Mouse (Mus musculus): ENCODE results near the gene Ankfy1. TPM values are rescaled to one million over a fixed set of nuclear protein-coding genes. Genes with fewer than 3 reads are reported as not detected.

Gene Ankfy1
- polyA plus RNA-seq, 1 experiment from 2014 or later: 29.2 TPM

- no peak for DNase-seq (ENCODE audit: low spot score)
- Histone ChIP-seq H3K9ac (ENCODE audit: low read depth, low read length) (no peak overlapping the region), H3K27me3 (replicated peaks; ENCODE audit: control insufficient read depth, insufficient read depth, low read length) (no peaks in the 10 kb centered on the region), H3K27ac (replicated peaks; ENCODE audit: low read depth, low read length) (no peak overlapping the region), H3K4me3 (ENCODE audit: low read depth, low read length) (no peak overlapping the region), H3K9me3 (ENCODE audit: control insufficient read depth, low read length) (no peaks in the 10 kb centered on the region), H3K4me2 (ENCODE audit: low read depth, low read length) (no peak overlapping the region), H3K4me1 (ENCODE audit: control insufficient read depth, insufficient read depth, low read length) (no peaks in the 10 kb centered on the region), H3K36me3 (ENCODE audit: control insufficient read depth, insufficient read depth, low read length) (no peaks in the 10 kb centered on the region)
- no peak for ATAC-seq (ENCODE audit: low read depth)
- WGBS: 74% methylated on average over 2 of the region's 2 CpGs
Measured at GRCm38 (mm10) chr11:72782103-72782502, 92.3 kb downstream of the Ankfy1 start.

DNA sequence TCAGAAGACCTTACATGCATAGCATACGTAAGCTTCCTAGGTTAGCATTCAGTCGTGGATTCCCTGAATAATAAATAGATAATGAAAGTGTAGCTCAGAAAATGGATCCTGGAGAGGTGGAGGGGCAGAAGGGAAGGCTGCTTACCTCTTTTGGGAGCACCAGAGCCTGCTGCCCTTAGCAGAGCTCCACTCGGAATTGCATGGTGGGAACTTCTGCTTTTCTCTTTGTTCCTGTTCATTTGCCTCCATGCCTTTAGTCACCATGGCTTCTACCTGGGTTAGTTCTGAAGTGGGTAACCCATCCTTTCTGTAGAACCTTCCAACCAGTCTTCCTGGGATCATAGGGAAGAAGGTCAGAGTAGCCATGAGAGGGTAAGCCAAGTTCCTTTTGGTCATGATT lies 92.7 kb downstream of the Ankfy1 start:
- H3K4me2 ChIP-seq (ENCODE audit: low read depth, low read length): no peak overlapping the region
- no peaks in the 10 kb centered on the region for H3K27me3 ChIP-seq (replicated peaks; ENCODE audit: control insufficient read depth, insufficient read depth, low read length)
- no peaks in the 10 kb centered on the region for H3K9me3 ChIP-seq (ENCODE audit: control insufficient read depth, low read length)
- H3K9ac ChIP-seq (ENCODE audit: low read depth, low read length): no peak overlapping the region
- no peak for ATAC-seq (ENCODE audit: low read depth)
- H3K27ac ChIP-seq (replicated peaks; ENCODE audit: low read depth, low read length): no peak overlapping the region
- no peak for DNase-seq (ENCODE audit: low spot score)
- no peaks in the 10 kb centered on the region for H3K36me3 ChIP-seq (ENCODE audit: control insufficient read depth, insufficient read depth, low read length)
- no peak overlapping the region for H3K4me3 ChIP-seq (ENCODE audit: low read depth, low read length)
- 84% methylated on average over 3 of the region's 3 CpGs for WGBS
- no peaks in the 10 kb centered on the region for H3K4me1 ChIP-seq (ENCODE audit: control insufficient read depth, insufficient read depth, low read length)

DNA sequence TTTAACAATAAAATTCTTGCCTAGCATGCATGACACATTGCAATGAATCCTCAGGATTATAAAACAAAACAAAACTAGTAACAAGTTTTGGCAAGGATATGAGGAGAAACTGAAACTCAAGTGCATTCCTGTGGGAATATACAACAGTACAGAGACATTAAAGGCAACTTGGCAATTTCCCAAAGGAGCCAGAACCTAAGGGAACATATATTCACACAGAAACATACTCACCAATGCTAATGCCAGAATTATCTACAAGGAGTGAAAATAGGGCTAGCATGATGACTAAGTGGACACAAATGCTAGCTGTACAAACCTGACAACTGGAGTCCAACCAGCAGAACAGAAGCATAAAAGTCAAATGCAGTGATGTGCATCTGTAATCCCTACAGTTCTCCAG lies 102.2 kb downstream of the Ankfy1 start:
- Histone ChIP-seq H3K27ac (replicated peaks; ENCODE audit: low read depth, low read length) (no peak overlapping the region), H3K27me3 (replicated peaks; ENCODE audit: control insufficient read depth, insufficient read depth, low read length) (no peaks in the 10 kb centered on the region), H3K36me3 (ENCODE audit: control insufficient read depth, insufficient read depth, low read length) (no peaks in the 10 kb centered on the region), H3K4me1 (ENCODE audit: control insufficient read depth, insufficient read depth, low read length) (0 out of 2 replicates have a peak, but pooled peaks cover 3% of the 10 kb centered on the region), H3K4me3 (ENCODE audit: low read depth, low read length) (no peak overlapping the region), H3K4me2 (ENCODE audit: low read depth, low read length) (no peak overlapping the region), H3K9me3 (ENCODE audit: control insufficient read depth, low read length) (no peaks in the 10 kb centered on the region), H3K9ac (ENCODE audit: low read depth, low read length) (no peak overlapping the region)
- DNase-seq (ENCODE audit: low spot score) (no peak), ATAC-seq (ENCODE audit: low read depth) (no peak)

GRCm38 (mm10) chr11:72795149-72795454 lies 105.3 kb downstream of the Ankfy1 start:
- 0 out of 2 replicates have a peak, but pooled peaks cover 3% of the 10 kb centered on the region for H3K4me1 ChIP-seq (ENCODE audit: control insufficient read depth, insufficient read depth, low read length)
- peak overlapping the region; percentile 80 for H3K27ac ChIP-seq (replicated peaks; ENCODE audit: low read depth, low read length)
- no peaks in the 10 kb centered on the region for H3K36me3 ChIP-seq (ENCODE audit: control insufficient read depth, insufficient read depth, low read length)
- ATAC-seq (ENCODE audit: low read depth): peak; percentile 20; the same call in 1 of the 2 replicates
- 24% methylated on average over 11 of the region's 14 CpGs for WGBS
- peak overlapping the region; percentile 85 for H3K9ac ChIP-seq (ENCODE audit: low read depth, low read length)
- peak overlapping the region; percentile 98 for H3K4me3 ChIP-seq (ENCODE audit: low read depth, low read length)
- no peaks in the 10 kb centered on the region for H3K27me3 ChIP-seq (replicated peaks; ENCODE audit: control insufficient read depth, insufficient read depth, low read length)
- H3K9me3 ChIP-seq (ENCODE audit: control insufficient read depth, low read length): no peaks in the 10 kb centered on the region
- H3K4me2 ChIP-seq (ENCODE audit: low read depth, low read length): peak overlapping the region; percentile 82
- DNase-seq (ENCODE audit: low spot score): no peak

DNA sequence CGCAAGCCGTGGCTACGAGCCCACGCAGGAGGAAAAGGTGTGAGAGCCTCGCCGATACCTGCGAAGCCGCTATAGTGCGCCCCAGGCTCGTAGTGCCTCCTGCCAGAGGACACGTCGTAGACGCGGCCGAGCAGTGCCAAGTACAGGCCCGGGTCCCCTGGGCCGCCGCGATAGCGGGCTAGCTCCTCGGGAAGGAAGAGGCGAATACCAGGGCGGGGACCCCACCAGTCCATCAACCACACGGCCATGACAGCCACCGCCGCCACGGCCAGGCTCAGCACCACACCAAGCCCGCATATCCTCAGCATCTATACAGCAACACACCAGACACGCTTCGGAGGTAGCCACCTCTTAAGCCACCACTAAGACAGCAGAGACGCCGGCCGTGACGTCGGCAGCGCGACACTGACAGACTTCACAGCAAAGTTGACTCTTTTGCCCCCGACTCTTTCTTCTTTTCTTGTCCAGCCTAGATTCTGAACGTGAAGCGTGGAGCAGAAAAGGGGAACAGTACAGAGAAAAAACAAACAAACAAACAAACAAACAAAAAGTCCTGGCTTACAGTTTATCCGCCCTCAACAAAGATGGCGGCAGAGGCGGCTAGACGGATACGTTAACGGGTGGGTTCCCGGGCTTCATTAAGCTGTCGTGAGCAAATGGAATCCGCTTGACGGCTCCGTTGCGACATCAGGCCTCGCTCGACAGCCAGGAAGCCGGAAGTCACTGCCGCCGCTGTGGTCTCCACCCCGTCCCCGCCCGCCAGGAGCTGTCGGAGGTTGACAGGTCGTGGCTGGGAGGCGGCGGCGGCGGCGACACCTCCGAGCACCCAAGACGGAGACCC lies 105.9 kb downstream of the Ankfy1 start, which contains the start of the genes Cyb5d2 and Zzef1:
Gene Cyb5d2 (minus strand): TSS at position 688 of the 841 bp plus-strand sequence.
Gene Zzef1 (plus strand): TSS at position 772 of the 841 bp plus-strand sequence.
- Histone ChIP-seq H3K36me3 (ENCODE audit: control insufficient read depth, insufficient read depth, low read length) (no peaks in the 10 kb centered on the region), H3K27ac (replicated peaks; ENCODE audit: low read depth, low read length) (peak within 1 kb of the TSS; percentile 80), H3K9me3 (ENCODE audit: control insufficient read depth, low read length) (no peaks in the 10 kb centered on the region), H3K9ac (ENCODE audit: low read depth, low read length) (peak within 1 kb of the TSS; percentile 85), H3K27me3 (replicated peaks; ENCODE audit: control insufficient read depth, insufficient read depth, low read length) (no peaks in the 10 kb centered on the region), H3K4me1 (ENCODE audit: control insufficient read depth, insufficient read depth, low read length) (0 out of 2 replicates have a peak, but pooled peaks cover 3% of the 10 kb centered on the region), H3K4me3 (ENCODE audit: low read depth, low read length) (peak within 1 kb of the TSS; percentile 98), H3K4me2 (ENCODE audit: low read depth, low read length) (peak within 1 kb of the TSS; percentile 82)
- peak; percentile 99 for DNase-seq (ENCODE audit: low spot score)
- ATAC-seq (ENCODE audit: low read depth): peak; percentile 97
- WGBS: under 1% methylated on average over 43 of the region's 69 CpGs

DNA sequence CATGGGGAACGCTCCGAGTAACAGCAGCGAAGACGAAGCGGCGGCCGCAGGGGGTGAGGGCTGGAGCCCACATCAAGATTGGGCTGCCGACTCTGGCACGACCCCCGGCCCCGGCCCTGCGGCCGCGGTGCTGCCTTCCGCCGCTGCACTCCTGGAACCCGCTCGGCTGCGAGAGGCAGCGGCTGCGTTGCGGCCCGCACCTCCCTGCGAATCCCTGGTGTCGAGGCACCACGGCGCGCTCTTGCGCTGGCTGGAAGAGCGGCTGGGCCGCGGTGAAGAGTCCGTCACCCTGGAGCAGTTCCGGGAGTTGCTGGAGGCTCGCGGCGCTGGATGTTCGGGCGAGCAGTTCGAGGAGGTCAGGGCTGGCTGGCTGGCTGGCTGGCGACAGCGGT lies 106.5 kb downstream of the Ankfy1 start:
- 0 out of 2 replicates have a peak, but pooled peaks cover 3% of the 10 kb centered on the region for H3K4me1 ChIP-seq (ENCODE audit: control insufficient read depth, insufficient read depth, low read length)
- peak overlapping the region; percentile 78 for H3K4me2 ChIP-seq (ENCODE audit: low read depth, low read length)
- H3K27ac ChIP-seq (replicated peaks; ENCODE audit: low read depth, low read length): peak overlapping the region; percentile 58; the same call in 1 of the 2 replicates
- H3K9ac ChIP-seq (ENCODE audit: low read depth, low read length): peak overlapping the region; percentile 85
- DNase-seq (ENCODE audit: low spot score): no peak
- H3K9me3 ChIP-seq (ENCODE audit: control insufficient read depth, low read length): no peaks in the 10 kb centered on the region
- WGBS: under 1% methylated on average over 20 of the region's 42 CpGs
- ATAC-seq (ENCODE audit: low read depth): peak; percentile 37; the same call in 1 of the 2 replicates
- no peaks in the 10 kb centered on the region for H3K27me3 ChIP-seq (replicated peaks; ENCODE audit: control insufficient read depth, insufficient read depth, low read length)
- no peaks in the 10 kb centered on the region for H3K36me3 ChIP-seq (ENCODE audit: control insufficient read depth, insufficient read depth, low read length)
- peak overlapping the region; percentile 98 for H3K4me3 ChIP-seq (ENCODE audit: low read depth, low read length)

DNA sequence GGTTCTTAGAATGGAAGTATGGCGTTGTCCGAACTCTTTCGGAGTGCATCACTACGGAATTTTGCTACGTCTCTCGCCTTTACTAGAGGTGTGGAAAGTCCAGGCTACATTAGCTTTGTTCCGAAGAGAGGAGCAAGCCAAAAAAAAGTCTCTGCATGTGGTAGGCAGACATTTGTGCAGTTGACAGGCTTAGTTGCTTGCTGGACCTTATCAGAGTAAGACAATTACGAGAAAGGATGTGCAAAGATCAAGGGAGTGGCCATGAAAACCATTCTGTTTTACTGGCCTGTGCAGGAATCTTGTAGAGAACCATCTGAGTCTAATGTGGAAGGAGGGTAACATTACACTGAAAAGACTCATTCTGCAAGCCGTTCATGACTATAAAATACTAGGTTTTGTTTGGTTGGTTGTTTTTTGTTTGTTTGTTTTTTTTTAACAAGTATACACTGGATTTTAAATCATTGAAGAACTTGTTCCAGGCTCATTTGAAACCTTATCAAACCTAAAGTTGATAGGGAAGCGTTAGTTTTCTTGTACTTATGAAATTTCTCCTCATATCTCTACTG lies 107.0 kb downstream of the Ankfy1 start:
- Histone ChIP-seq H3K27ac (replicated peaks; ENCODE audit: low read depth, low read length) (no peak overlapping the region), H3K4me2 (ENCODE audit: low read depth, low read length) (peak overlapping the region; percentile 78), H3K36me3 (ENCODE audit: control insufficient read depth, insufficient read depth, low read length) (no peaks in the 10 kb centered on the region), H3K9me3 (ENCODE audit: control insufficient read depth, low read length) (no peaks in the 10 kb centered on the region), H3K27me3 (replicated peaks; ENCODE audit: control insufficient read depth, insufficient read depth, low read length) (no peaks in the 10 kb centered on the region), H3K4me1 (ENCODE audit: control insufficient read depth, insufficient read depth, low read length) (0 out of 2 replicates have a peak, but pooled peaks cover 3% of the 10 kb centered on the region), H3K9ac (ENCODE audit: low read depth, low read length) (peak overlapping the region; percentile 85), H3K4me3 (ENCODE audit: low read depth, low read length) (peak overlapping the region; percentile 98)
- ATAC-seq (ENCODE audit: low read depth) (no peak), DNase-seq (ENCODE audit: low spot score) (no peak)
- 18% methylated on average over 10 of the region's 10 CpGs for WGBS

- no peaks in the 10 kb centered on the region for H3K9me3 ChIP-seq (ENCODE audit: control insufficient read depth, low read length)
- H3K4me2 ChIP-seq (ENCODE audit: low read depth, low read length): no peak overlapping the region
- 0 out of 2 replicates have a peak, but pooled peaks cover 3% of the 10 kb centered on the region for H3K4me1 ChIP-seq (ENCODE audit: control insufficient read depth, insufficient read depth, low read length)
- H3K27ac ChIP-seq (replicated peaks; ENCODE audit: low read depth, low read length): no peak overlapping the region
- no peak overlapping the region for H3K4me3 ChIP-seq (ENCODE audit: low read depth, low read length)
- H3K36me3 ChIP-seq (ENCODE audit: control insufficient read depth, insufficient read depth, low read length): no peaks in the 10 kb centered on the region
- DNase-seq (ENCODE audit: low spot score): no peak
- ATAC-seq (ENCODE audit: low read depth): no peak
- no peaks in the 10 kb centered on the region for H3K27me3 ChIP-seq (replicated peaks; ENCODE audit: control insufficient read depth, insufficient read depth, low read length)
- no peak overlapping the region for H3K9ac ChIP-seq (ENCODE audit: low read depth, low read length)
Measured at GRCm38 (mm10) chr11:72798112-72798511, 108.3 kb downstream of the Ankfy1 start.
